Mouse (Mus musculus): Measurements from ENCODE around the gene Capn1.
"Not testable (repeated sequence)": the region's sequence is repeated elsewhere in the genome, so short reads cannot be mapped to it uniquely, and the experiment has no call there.

The Capn1 gene

DNA sequence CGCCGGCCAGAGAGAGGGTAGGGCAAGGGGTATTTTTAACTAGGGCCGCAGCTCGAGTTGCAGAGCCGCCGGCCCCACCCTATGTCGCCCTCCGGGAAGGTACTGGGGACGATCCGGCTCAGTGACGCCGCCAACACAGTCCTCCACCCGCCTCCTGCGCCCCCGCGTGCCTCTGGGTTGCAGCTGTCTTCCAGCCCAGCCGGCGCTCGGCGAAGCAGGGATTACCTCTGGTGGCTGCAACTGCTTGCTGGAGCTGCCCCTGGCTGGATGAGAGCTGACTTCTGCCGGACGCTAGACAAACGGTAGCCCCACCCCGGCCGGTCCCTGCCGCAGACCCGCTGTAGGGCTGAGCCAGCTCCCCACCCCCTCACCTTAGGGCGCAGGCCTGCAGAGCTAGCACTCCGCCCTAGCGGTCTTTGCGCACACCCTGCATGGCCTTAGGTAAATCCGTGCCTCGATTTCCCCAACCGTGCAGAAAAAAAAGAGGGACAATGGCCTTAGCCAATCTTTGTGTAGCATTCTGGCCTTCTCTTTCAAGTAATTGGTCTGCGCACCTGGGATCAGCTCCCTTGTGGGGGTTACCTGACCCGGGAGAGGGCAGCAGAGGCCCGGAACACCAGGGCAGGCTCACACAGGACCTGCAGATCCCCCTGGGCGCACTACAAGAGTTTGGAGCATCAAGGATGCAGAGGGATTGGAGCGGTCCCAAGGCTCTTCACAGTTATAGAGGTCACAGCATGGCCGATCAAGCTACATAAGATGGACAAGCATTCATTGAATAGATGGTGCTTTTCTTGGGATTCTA is at the start of gene Capn1:
Gene Capn1 (minus strand): TSS at position 387 of the 805 bp plus-strand sequence.
- in situ Hi-C loops (cut with MseI, MboI) = loop anchor here (5.0 kb wide), 2 partner anchors 48 to 53 kb away; partner anchors contain the start of gene Pola2 (in 1 of the 2)

- in situ Hi-C loops (cut with MseI, MboI) = no loop called here
Measured at GRCm38 (mm10) chr19:6063081-6063480, 47.4 kb upstream of the Capn1 start.

GRCm38 (mm10) chr19:6062418-6062817 is 46.7 kb upstream of the Capn1 start:
- in situ Hi-C loops (cut with MseI, MboI) = no loop called here

GRCm38 (mm10) chr19:6061641-6062302 is 46.1 kb upstream of the Capn1 start:
- in situ Hi-C loops (cut with MseI, MboI) = no loop called here

DNA sequence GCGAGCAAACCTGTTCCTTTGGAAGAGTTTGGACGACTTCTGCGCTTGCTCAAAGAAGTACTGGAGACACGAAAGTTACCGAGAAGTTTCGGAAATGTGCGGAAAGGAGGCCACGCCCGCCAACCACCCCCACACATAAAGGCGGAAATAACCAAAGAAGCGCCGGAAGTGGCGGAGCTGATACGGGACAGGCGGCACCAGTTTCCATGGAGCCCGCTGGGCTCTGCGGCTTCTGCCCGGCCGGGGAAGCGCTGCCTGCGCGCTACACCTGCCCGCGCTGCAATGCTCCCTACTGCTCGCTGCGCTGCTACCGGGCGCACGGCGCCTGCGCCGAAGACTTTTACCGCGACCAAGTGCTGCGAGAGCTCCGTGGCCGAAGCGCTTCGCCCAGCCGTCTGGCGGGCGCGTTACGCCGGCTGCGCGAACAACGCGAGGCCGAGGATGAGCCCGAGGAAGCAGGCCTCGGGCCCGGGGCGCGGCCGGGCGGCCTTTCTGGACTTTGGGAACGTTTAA is 45.4 kb upstream of the Capn1 start, which contains the start of gene Znhit2:
Gene Znhit2 (plus strand): TSS at position 172 of the 513 bp plus-strand sequence.
- in situ Hi-C loops (cut with MseI, MboI) = no loop called here

GRCm38 (mm10) chr19:6058966-6059365 is 43.3 kb upstream of the Capn1 start:
- in situ Hi-C loops (cut with MseI, MboI) = no loop called here

DNA sequence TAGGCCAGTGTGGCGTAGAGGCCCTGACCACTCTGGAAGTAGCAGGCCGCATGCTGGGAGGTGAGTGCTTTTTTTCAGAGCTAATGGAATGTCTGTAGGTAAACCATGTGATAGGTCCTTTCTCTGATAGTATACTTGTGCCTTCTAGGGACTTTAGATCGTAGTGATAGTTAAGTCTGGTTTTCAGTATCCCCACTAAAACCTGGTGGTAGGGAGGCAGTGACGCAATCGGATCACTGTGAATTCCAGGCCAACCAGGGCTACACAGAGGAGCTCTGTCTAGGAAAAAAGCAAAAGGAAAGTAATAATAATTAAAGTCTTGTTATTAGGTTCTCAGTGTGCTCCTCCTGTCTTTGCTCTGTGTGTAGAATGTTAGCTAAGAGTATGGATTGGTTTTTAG is 42.8 kb upstream of the Capn1 start:
- in situ Hi-C loops (cut with MseI, MboI) = no loop called here

DNA sequence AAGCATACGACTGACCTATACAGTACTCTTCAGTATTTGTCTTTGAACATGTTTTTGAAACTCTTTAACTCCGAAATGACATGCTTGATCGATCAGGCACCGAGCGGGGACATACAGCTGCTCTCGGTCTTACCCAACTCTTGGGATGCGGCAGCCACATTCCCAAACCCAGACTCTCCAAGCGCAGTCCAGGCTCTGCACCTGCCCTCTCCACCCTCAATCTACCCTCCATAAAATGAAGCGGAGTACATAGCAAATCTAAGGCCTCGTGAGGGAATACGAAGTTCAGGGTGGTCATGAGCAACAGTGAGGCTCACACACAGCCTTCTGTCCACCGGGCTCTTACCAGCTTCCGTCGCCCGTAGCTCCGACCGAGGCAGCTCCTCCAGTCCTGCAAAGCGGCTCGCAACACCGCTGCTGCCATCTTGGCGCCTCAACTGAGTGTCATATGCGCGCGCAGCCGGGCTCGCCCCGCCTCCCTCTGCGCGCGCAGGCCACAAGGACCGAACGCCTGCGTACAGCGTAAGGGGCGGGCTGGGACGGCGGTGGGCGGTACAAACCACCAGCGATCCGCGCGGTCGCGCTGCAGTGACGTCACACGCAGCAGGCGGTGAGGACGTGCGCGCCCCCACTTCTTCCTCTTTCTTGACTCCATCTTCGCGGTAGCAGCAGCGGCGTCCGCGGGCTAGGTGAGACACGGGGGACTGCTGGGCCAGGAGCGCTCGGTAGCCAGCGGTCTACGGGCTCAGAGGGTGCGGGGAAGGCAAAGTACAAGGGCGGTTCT is 41.8 kb upstream of the Capn1 start, which contains the start of the genes Mrpl49 and Fau:
Gene Mrpl49 (minus strand): TSS at position 473 of the 784 bp plus-strand sequence.
Gene Fau (plus strand): TSS at position 532 of the 784 bp plus-strand sequence.
- in situ Hi-C loops (cut with MseI, MboI) = no loop called here

- in situ Hi-C loops (cut with MseI, MboI) = no loop called here
Measured at GRCm38 (mm10) chr19:6056696-6057095, 41.0 kb upstream of the Capn1 start.

DNA sequence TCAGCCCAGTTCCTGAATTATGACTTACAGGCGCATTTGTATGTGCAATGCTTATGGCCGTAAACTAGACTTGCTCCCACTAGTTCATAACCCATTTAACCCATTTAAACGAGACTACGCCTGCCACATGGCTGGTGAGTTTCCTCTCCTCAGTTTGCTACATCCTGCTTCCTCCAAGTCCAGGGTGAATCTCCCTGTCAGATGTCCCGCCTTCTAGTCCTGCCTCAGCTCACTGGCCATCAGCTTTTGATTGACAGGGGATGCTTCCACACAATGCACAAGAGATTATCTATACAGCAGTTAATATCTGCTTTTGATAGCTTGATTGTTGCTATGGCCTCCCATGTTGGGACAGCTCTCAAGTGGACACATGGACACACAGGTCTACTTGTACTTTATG is 38.6 kb upstream of the Capn1 start:
- in situ Hi-C loops (cut with MseI, MboI) = no loop called here

DNA sequence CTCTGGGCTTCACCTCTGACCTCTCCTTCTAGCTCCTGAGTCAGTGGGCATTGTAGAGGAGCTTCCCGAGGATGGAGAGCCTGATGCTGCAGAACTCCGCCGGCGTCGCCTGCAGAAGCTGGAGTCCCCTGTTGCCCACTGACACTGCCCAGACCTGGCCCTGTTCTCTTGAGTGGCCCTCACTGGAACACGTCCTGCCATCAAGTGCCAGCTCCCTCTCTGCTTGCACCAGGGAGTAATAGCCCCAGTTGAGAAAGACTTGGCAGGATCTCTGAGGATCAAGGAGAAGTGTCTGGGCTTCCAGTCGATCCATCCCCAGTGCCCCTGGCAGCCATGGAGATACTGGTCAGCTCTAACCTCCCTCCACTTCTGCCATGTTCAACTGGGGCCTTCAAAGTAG is 36.8 kb upstream of the Capn1 start:
- in situ Hi-C loops (cut with MseI, MboI) = no loop called here

- in situ Hi-C loops (cut with MseI, MboI) = no loop called here
Measured at GRCm38 (mm10) chr19:6048681-6049410, 33.1 kb upstream of the Capn1 start.

- in situ Hi-C loops (cut with MseI, MboI) = no loop called here
Measured at GRCm38 (mm10) chr19:6047899-6048166, 32.1 kb upstream of the Capn1 start.

GRCm38 (mm10) chr19:6047154-6047898 is 31.6 kb upstream of the Capn1 start:
- in situ Hi-C loops (cut with MseI, MboI) = no loop called here

GRCm38 (mm10) chr19:6046294-6047153 is 30.8 kb upstream of the Capn1 start, which contains the start of gene Syvn1:
Gene Syvn1 (plus strand): TSS chr19:6046576.
- in situ Hi-C loops (cut with MseI, MboI) = no loop called here

DNA sequence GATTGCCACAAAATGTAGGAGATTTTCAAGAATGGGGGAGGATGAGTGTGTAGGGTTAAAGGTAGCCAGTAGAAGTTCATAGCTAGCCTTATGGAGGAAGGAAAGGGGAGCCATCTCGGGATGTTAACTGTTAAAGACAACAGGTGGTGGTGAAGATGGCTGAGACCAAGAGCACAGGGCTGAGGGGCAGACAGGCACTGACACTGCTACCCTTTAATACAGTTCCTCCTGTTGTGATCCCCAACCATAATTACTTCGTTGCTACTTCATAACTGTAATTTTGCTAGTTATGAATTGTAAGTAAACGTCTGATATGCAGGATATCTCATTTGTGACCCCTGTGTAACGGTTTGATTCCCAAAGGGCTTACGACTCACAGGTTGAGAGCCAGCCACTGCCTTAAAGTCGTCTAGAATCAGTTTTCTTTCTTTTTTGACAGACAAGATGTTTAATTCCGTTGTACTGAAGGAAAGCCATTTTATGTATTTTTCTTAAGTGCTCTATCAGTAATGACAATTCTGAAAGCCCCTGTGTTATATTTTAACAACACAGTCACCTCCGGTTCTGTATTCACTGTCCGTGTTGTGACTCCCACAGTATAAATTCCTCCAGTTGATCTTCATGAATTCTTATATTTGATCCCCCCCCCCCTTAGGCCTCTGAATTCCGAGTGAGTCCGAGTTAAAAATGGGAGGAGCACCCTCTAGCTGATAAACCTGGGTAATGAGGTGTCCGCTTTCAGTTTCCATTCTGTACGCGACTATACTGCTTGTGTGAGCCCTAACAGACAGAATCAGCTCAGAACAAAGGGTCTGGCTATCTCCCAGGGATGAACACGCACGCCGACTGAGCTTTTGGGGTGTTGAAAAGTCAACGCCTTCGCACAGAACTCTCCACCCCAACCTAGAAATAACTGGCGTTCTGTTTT is 29.9 kb upstream of the Capn1 start:
- in situ Hi-C loops (cut with MseI, MboI) = no loop called here

DNA sequence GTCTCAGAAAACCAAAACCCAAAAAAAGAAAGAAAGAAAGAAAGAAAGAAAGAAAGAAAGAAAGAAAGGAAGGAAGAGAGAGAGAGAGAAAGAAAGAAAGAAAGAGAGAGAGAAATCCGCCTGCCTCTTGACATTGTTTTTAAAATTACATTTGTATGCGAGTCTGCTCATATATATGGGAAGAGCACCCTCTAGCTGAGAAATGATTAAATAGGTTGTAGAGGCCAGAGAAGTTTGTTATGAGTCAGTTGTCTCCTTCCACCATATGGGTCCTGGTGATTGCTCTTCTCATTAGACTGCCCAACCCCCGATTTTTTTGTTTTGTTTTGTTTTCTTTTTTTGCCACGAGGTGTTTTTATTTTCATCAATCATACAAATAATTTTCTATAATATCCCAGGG is 28.4 kb upstream of the Capn1 start:
- in situ Hi-C loops (cut with MseI, MboI) = not testable (repeated sequence)

DNA sequence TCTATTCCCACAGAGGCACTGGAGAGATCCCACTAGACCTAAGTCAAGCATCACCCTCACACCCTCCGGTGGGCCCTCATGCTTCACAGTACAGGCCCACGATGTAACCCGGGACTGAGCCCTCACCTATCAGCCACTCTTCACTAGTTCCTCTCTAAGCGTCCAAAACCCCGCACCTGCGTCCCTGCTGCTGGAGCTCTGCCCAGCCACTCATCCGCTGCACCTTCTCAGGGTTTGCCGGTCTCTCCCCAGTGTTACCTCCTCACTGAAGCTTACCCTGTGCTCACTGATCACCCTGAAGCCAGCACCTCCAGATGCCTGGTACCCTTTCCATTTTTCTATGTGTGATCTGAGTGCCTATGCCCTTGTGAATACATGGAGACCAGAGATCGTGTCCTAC is 26.6 kb upstream of the Capn1 start:
- in situ Hi-C loops (cut with MseI, MboI) = no loop called here
